Mouse (Mus musculus) neural tube, embryonic 15.5 days (tissue): ENCODE data around the gene Rad23b. TPM values are rescaled to one million over a fixed set of nuclear protein-coding genes. Genes with fewer than 3 reads are reported as not detected.
A peak's percentile ranks its signal among the peaks of the same experiment; 100 is the strongest.

Source experiments
- ATAC-seq: fragments of 200-750 bp; cut with Nextera tagmentation; 2 replicates; pipeline ENCODE4 v1.8.0; 2017; ENCODE audit warnings: mild to moderate bottlenecking, moderate TSS enrichment, moderate library complexity; ENCODE audit not compliant: low FRiP score
- H3K27ac ChIP-seq: fragments of 300-500 bp; sonication (generic); replicated peaks from 2 replicates; pipeline ENCODE4 v1.5.1; 2015; ENCODE audit warnings: mild to moderate bottlenecking, inconsistent platforms
- H3K27me3 ChIP-seq: fragments of 300-500 bp; sonication (generic); replicated peaks from 2 replicates; pipeline ENCODE4 v1.6.1; 2015; ENCODE audit warnings: inconsistent platforms
- H3K36me3 ChIP-seq: fragments of 300-500 bp; sonication (generic); 2 replicates; pipeline ENCODE4 v1.6.1; 2015; ENCODE audit warnings: inconsistent platforms
- H3K4me1 ChIP-seq: fragments of 300-500 bp; sonication (generic); 2 replicates; pipeline ENCODE4 v1.6.1; 2015; ENCODE audit warnings: inconsistent platforms
- H3K4me2 ChIP-seq: fragments of 300-500 bp; sonication (generic); 2 replicates; pipeline ENCODE4 v1.6.1; 2015; ENCODE audit warnings: inconsistent platforms, mild to moderate bottlenecking, moderate library complexity
- H3K4me3 ChIP-seq: fragments of 300-500 bp; sonication (generic); replicated peaks from 2 replicates; pipeline ENCODE4 v1.5.1; 2015; ENCODE audit warnings: mild to moderate bottlenecking, inconsistent platforms
- H3K9ac ChIP-seq: fragments of 300-500 bp; sonication (generic); replicated peaks from 2 replicates; pipeline ENCODE4 v1.6.1; 2015; ENCODE audit warnings: mild to moderate bottlenecking, inconsistent platforms
- H3K9me3 ChIP-seq: fragments of 300-500 bp; sonication (generic); replicated peaks from 2 replicates; pipeline ENCODE4 v1.6.1; 2016; ENCODE audit warnings: inconsistent platforms
- WGBS: fragments of 180-500 bp; shearing (Covaris S2); methylation state at CpG from one replicate; pipeline ENCODE4 v1.1.7; 2015; ENCODE audit warnings: mixed read lengths; 5-methylcytosine and 5-hydroxymethylcytosine counted together
- polyA plus RNA-seq: library from polyadenylated mRNA; unstranded; fragments of >200 nt; fragmentation: Nextera tagmentation; extraction: Ambion mirVana; gene quantifications from 2 replicates; pipeline ENCODE4 v1.2.1, GENCODE M21; 2015

The Rad23b gene
- polyA plus RNA-seq, 1 experiment from 2014 or later, result 96.1 TPM

GRCm38 (mm10) chr4:55338905-55339304 is 10.9 kb upstream of the Rad23b start:
- WGBS, result 81% methylated on average over 1 of the region's 1 CpGs
- Histone ChIP-seq H3K9ac (no peak overlapping the region), H3K9me3 (no peaks in the 10 kb centered on the region), H3K27ac (no peak overlapping the region), H3K27me3 (no peaks in the 10 kb centered on the region), H3K4me2 (no peak overlapping the region), H3K4me3 (no peak overlapping the region), H3K36me3 (no peaks in the 10 kb centered on the region), H3K4me1 (no peaks in the 10 kb centered on the region)
- ATAC-seq, result no peak

- WGBS, result 79% methylated on average over 4 of the region's 4 CpGs
- Histone ChIP-seq H3K4me2 (no peak overlapping the region), H3K4me1 (no peaks in the 10 kb centered on the region), H3K4me3 (no peak overlapping the region), H3K27ac (no peak overlapping the region), H3K27me3 (no peaks in the 10 kb centered on the region), H3K9me3 (no peaks in the 10 kb centered on the region), H3K36me3 (no peaks in the 10 kb centered on the region), H3K9ac (no peak overlapping the region)
- no peak for ATAC-seq
Observed at GRCm38 (mm10) chr4:55339388-55339787, 10.5 kb upstream of the Rad23b start.

- Histone ChIP-seq H3K27me3 (no peaks in the 10 kb centered on the region), H3K4me3 (no peak overlapping the region), H3K4me2 (no peak overlapping the region), H3K4me1 (no peaks in the 10 kb centered on the region), H3K9ac (no peak overlapping the region), H3K36me3 (no peaks in the 10 kb centered on the region), H3K9me3 (no peaks in the 10 kb centered on the region), H3K27ac (no peak overlapping the region)
- no peak for ATAC-seq
- 96% methylated on average over 1 of the region's 1 CpGs for WGBS
Observed at GRCm38 (mm10) chr4:55341797-55342196, 8.0 kb upstream of the Rad23b start.

GRCm38 (mm10) chr4:55342602-55343001 is 7.2 kb upstream of the Rad23b start:
- no peaks in the 10 kb centered on the region for H3K9me3 ChIP-seq
- H3K4me1 ChIP-seq, result no peaks in the 10 kb centered on the region
- no peaks in the 10 kb centered on the region for H3K36me3 ChIP-seq
- no peak overlapping the region for H3K9ac ChIP-seq
- no peak overlapping the region for H3K4me2 ChIP-seq
- H3K4me3 ChIP-seq, result no peak overlapping the region
- WGBS, result 95% methylated on average over 5 of the region's 5 CpGs
- no peak for ATAC-seq
- no peak overlapping the region for H3K27ac ChIP-seq
- H3K27me3 ChIP-seq, result no peaks in the 10 kb centered on the region

GRCm38 (mm10) chr4:55343287-55343686 is 6.6 kb upstream of the Rad23b start:
- Histone ChIP-seq H3K4me3 (no peak overlapping the region), H3K9ac (no peak overlapping the region), H3K27ac (no peak overlapping the region), H3K9me3 (no peaks in the 10 kb centered on the region), H3K4me2 (no peak overlapping the region), H3K4me1 (peaks cover under 1% of the 10 kb centered on the region; the same call in 1 of the 2 replicates), H3K36me3 (no peaks in the 10 kb centered on the region), H3K27me3 (no peaks in the 10 kb centered on the region)
- ATAC-seq, result no peak
- WGBS, result 94% methylated on average over 3 of the region's 3 CpGs

- ATAC-seq, result peak; percentile 11
Observed at GRCm38 (mm10) chr4:55348759-55349451, 938 bp upstream of the Rad23b start.

GRCm38 (mm10) chr4:55350219-55350931 is 532 bp downstream of the Rad23b start:
- no peaks in the 10 kb centered on the region for H3K9me3 ChIP-seq
- peak overlapping the region; percentile 87 for H3K4me3 ChIP-seq
- H3K4me1 ChIP-seq, result peaks cover 32% of the 10 kb centered on the region
- peak overlapping the region; percentile 60 for H3K4me2 ChIP-seq
- WGBS, result under 1% methylated on average over 66 of the region's 66 CpGs
- H3K9ac ChIP-seq, result peak overlapping the region; percentile 91
- H3K27ac ChIP-seq, result peak overlapping the region; percentile 92
- peak; percentile 68 for ATAC-seq
- H3K36me3 ChIP-seq, result no peaks in the 10 kb centered on the region
- H3K27me3 ChIP-seq, result no peaks in the 10 kb centered on the region

More at GRCm38 (mm10) chr4:55348759-55349451, 938 bp upstream of the Rad23b start:
- H3K4me3 ChIP-seq, result peak overlapping the region; percentile 87
- no peaks in the 10 kb centered on the region for H3K36me3 ChIP-seq
- peaks cover 27% of the 10 kb centered on the region for H3K4me1 ChIP-seq
- 11% methylated on average over 12 of the region's 12 CpGs for WGBS
- peak overlapping the region; percentile 94 for H3K27ac ChIP-seq
- peak overlapping the region; percentile 64 for H3K9ac ChIP-seq
- no peaks in the 10 kb centered on the region for H3K9me3 ChIP-seq
- peak overlapping the region; percentile 67 for H3K4me2 ChIP-seq
- H3K27me3 ChIP-seq, result no peaks in the 10 kb centered on the region

- peaks cover 32% of the 10 kb centered on the region for H3K4me1 ChIP-seq
- H3K36me3 ChIP-seq, result no peaks in the 10 kb centered on the region
- H3K27ac ChIP-seq, result peak overlapping the region; percentile 92
- no peak for ATAC-seq
- no peaks in the 10 kb centered on the region for H3K27me3 ChIP-seq
- H3K4me3 ChIP-seq, result peak overlapping the region; percentile 87
- peak overlapping the region; percentile 91 for H3K9ac ChIP-seq
- WGBS, result 16% methylated on average over 12 of the region's 12 CpGs
- H3K9me3 ChIP-seq, result no peaks in the 10 kb centered on the region
- H3K4me2 ChIP-seq, result peak overlapping the region; percentile 60
Observed at GRCm38 (mm10) chr4:55351037-55351436, 1.2 kb downstream of the Rad23b start.

- Histone ChIP-seq H3K4me2 (peak overlapping the region; percentile 60), H3K36me3 (no peaks in the 10 kb centered on the region), H3K9ac (no peak overlapping the region), H3K4me1 (peaks cover 32% of the 10 kb centered on the region), H3K4me3 (0 out of 2 replicates have a peak overlapping the region, but pooled peaks have one; percentile 8), H3K9me3 (no peaks in the 10 kb centered on the region), H3K27me3 (no peaks in the 10 kb centered on the region), H3K27ac (no peak overlapping the region)
- no peak for ATAC-seq
Observed at GRCm38 (mm10) chr4:55351860-55352259, 2.0 kb downstream of the Rad23b start.

GRCm38 (mm10) chr4:55354038-55354437 is 4.2 kb downstream of the Rad23b start:
- Histone ChIP-seq H3K4me1 (peaks cover 29% of the 10 kb centered on the region), H3K9ac (no peak overlapping the region), H3K27me3 (no peaks in the 10 kb centered on the region), H3K9me3 (no peaks in the 10 kb centered on the region), H3K4me2 (no peak overlapping the region), H3K4me3 (no peak overlapping the region), H3K27ac (no peak overlapping the region), H3K36me3 (no peaks in the 10 kb centered on the region)
- ATAC-seq, result no peak
- 82% methylated on average over 1 of the region's 1 CpGs for WGBS

GRCm38 (mm10) chr4:55355845-55356244 is 6.0 kb downstream of the Rad23b start:
- H3K27ac ChIP-seq, result no peak overlapping the region
- H3K4me2 ChIP-seq, result no peak overlapping the region
- H3K4me1 ChIP-seq, result peaks cover 32% of the 10 kb centered on the region
- no peak overlapping the region for H3K9ac ChIP-seq
- no peaks in the 10 kb centered on the region for H3K9me3 ChIP-seq
- WGBS, result 97% methylated on average over 1 of the region's 1 CpGs
- no peaks in the 10 kb centered on the region for H3K27me3 ChIP-seq
- H3K4me3 ChIP-seq, result no peak overlapping the region
- ATAC-seq, result no peak
- no peaks in the 10 kb centered on the region for H3K36me3 ChIP-seq

- Histone ChIP-seq H3K4me3 (no peak overlapping the region), H3K36me3 (no peaks in the 10 kb centered on the region), H3K27ac (no peak overlapping the region), H3K9ac (no peak overlapping the region), H3K9me3 (no peaks in the 10 kb centered on the region), H3K4me1 (peaks cover 30% of the 10 kb centered on the region), H3K4me2 (no peak overlapping the region), H3K27me3 (no peaks in the 10 kb centered on the region)
- no peak for ATAC-seq
- WGBS, result 94% methylated on average over 3 of the region's 3 CpGs
Observed at GRCm38 (mm10) chr4:55356726-55357125, 6.9 kb downstream of the Rad23b start.
